In genomic region chr4:11899979-11900624, GRCm38 (mm10) we compare ENCODE assay signal across 9 mouse cellular contexts.
DNase-seq lines count a peak whose midpoint lies in the region; ATAC-seq and TF ChIP-seq lines count a peak whose summit lies in the region.
"Had no signal": no experiment of that assay in that cellular context is flagged by ENCODE, and none has a peak within 500 bp of the region (broad histone marks: within the 10 kb centered on the region; RNA-seq: fewer than 3 reads in every experiment).

No protein-coding gene starts in this region.

- H3K4me1 ChIP-seq in heart, adult 2 months (ENCODE audit: control insufficient read depth, insufficient read depth, low read length), result no peaks in the 10 kb centered on the region
- no peaks in the 10 kb centered on the region for H3K4me1 ChIP-seq in forebrain, embryonic 14.5 days (ENCODE audit: control insufficient read depth, insufficient read depth, low read length)

- H3K27me3 ChIP-seq in heart, adult 2 months (ENCODE audit: control insufficient read depth, insufficient read depth, low read length), result no peaks in the 10 kb centered on the region
- H3K27me3 ChIP-seq in forebrain, embryonic 14.5 days (replicated peaks; ENCODE audit: control insufficient read depth, insufficient read depth, low read length), result no peaks in the 10 kb centered on the region
- H3K27me3 ChIP-seq: Patski had no signal

- intact Hi-C loops in heart, adult 2 months (cut with DNase I), result loop anchor here (5.0 kb wide), 1 partner anchor 78 kb away; no protein-coding TSS in a partner anchor
- intact Hi-C loops in heart, postnatal 10 days (cut with DNase I), result no loop called here

- TF ChIP-seq POLR2A in heart, adult 2 months (IDR thresholded peaks at IDR 0.05; ENCODE audit: insufficient read depth, low read depth, low read length), result no peak

- H3K9ac ChIP-seq in heart, adult 2 months (ENCODE audit: low read depth, low read length), result no peak overlapping the region
- no peak overlapping the region for H3K9ac ChIP-seq in forebrain, embryonic 14.5 days (ENCODE audit: low read length)

- H3K9me3 ChIP-seq in forebrain, embryonic 14.5 days (replicated peaks; ENCODE audit: control insufficient read depth, low read length), result no peaks in the 10 kb centered on the region

- no peak for TF ChIP-seq EP300 in heart, adult 2 months (IDR thresholded peaks at IDR 0.05; ENCODE audit: insufficient read depth, low read depth, low read length)

- no peak overlapping the region for H3K4me2 ChIP-seq in forebrain, embryonic 14.5 days (ENCODE audit: low read length)

- 17% methylated on average over 10 of the region's 10 CpGs for WGBS in heart, adult 2 months
- 9% methylated on average over 10 of the region's 10 CpGs for WGBS in forebrain, embryonic 14.5 days

- H3K27ac ChIP-seq in heart, adult 2 months, result no peak overlapping the region
- no peak overlapping the region for H3K27ac ChIP-seq in forebrain, embryonic 14.5 days (ENCODE audit: low read depth, low read length)

- ATAC-seq in CD4-positive, CD25-positive, alpha-beta regulatory T cell, adult 4 months, result peak; percentile 99
- ATAC-seq in forebrain, embryonic 14.5 days, result peak; percentile 68
- peak; percentile 56 for ATAC-seq in neutrophil, adult 5-6 weeks (ENCODE audit: extremely low read depth, insufficient number of reproducible peaks, low FRiP score, poor library complexity, severe bottlenecking)
- ATAC-seq: Patski had no signal

- H3K79me2 ChIP-seq in heart, adult 2 months (replicated peaks; ENCODE audit: control insufficient read depth, insufficient read depth, low read length), result no peaks in the 10 kb centered on the region

- no peak overlapping the region for H3K4me3 ChIP-seq in heart, adult 2 months
- H3K4me3 ChIP-seq in forebrain, embryonic 14.5 days (ENCODE audit: low read depth, low read length), result no peak overlapping the region

- no peak for TF ChIP-seq CTCF in heart, adult 2 months (IDR thresholded peaks at IDR 0.05)

- peak; percentile 35 to 39 for DNase-seq in heart, adult 2 months
- DNase-seq in heart, postnatal 10 days, result no peak
- DNase-seq in forebrain, embryonic 14.5 days (ENCODE audit: low spot score), result peak; percentile 35
- DNase-seq in kidney, postnatal 4 days, result peak; percentile 26 to 37
- no peak for DNase-seq in urinary bladder, postnatal 25 days (ENCODE audit: low spot score)
- no peak for DNase-seq in cerebellum, postnatal 14 days

- H3K36me3 ChIP-seq in heart, adult 2 months (ENCODE audit: control insufficient read depth, insufficient read depth, low read length), result no peaks in the 10 kb centered on the region; the same call in 1 of the 2 replicates
- H3K36me3 ChIP-seq in forebrain, embryonic 14.5 days (ENCODE audit: control insufficient read depth, insufficient read depth, low read length), result no peaks in the 10 kb centered on the region

Comparison
In these comparisons a context has a peak if more than half of its experiments do, and no peak if none do; other contexts are left out.
1. DNase-seq: peak in heart, adult 2 months (2 of 2), forebrain, embryonic 14.5 days (single experiment) and kidney, postnatal 4 days (2 of 2); none in heart, postnatal 10 days (0 of 2), urinary bladder, postnatal 25 days (single experiment) and cerebellum, postnatal 14 days (0 of 2).
2. Peak in every context shown above with its lines, with median percentiles within 50 percentile points of each other: ATAC-seq.